In the genomic region with DNA sequence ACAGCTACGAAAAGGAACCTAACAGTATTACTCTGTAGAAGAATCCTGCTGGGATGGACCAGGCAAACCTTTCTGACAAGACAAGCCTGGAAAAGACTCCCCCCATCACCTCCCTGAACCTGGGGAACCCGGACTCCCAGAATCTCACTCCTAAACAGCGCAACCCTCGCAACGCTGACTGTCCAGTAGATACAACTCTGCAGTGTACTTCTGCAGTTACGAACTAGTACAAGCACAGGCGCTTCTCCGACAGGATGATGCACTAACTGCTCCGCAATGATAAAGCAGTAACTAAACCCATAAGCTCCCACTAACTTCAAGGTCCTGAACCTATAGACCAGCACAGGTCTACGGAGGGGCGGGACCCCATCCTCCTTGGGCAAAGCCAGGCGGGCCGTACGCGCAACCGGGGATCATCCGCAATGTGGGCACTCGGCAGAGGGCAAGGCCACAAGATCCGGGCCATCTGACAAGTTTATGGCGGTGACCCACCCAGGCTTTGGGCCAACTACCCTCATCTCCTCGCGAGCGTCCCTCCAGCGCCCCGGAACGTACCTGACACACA, we compare ENCODE assay signal across 8 mouse cellular contexts.
A peak's percentile ranks its signal among the peaks of the same experiment; 100 is the strongest.
DNase-seq lines count a peak whose midpoint lies in the region; ATAC-seq and TF ChIP-seq lines count a peak whose summit lies in the region.

No protein-coding gene starts in this region.

- H3K9ac ChIP-seq in heart, embryonic 12.5 days: peak overlapping the region; percentile 49
- H3K9ac ChIP-seq in forebrain, embryonic 16.5 days (replicated peaks; ENCODE audit: low read depth, low read length): peak overlapping the region; percentile 88
- no peak overlapping the region for H3K9ac ChIP-seq in liver, postnatal 0 days (replicated peaks)

- WGBS in heart, embryonic 12.5 days: under 1% methylated on average over 26 of the region's 26 CpGs
- under 1% methylated on average over 26 of the region's 26 CpGs for WGBS in forebrain, embryonic 16.5 days
- 3% methylated on average over 26 of the region's 26 CpGs for WGBS in liver, postnatal 0 days (ENCODE audit: insufficient replicate concordance)

- no peaks in the 10 kb centered on the region for H3K36me3 ChIP-seq in heart, embryonic 12.5 days
- no peaks in the 10 kb centered on the region for H3K36me3 ChIP-seq in forebrain, embryonic 16.5 days (ENCODE audit: control insufficient read depth, insufficient read depth)
- H3K36me3 ChIP-seq in liver, postnatal 0 days (replicated peaks; ENCODE audit: insufficient read depth, low read length): no peaks in the 10 kb centered on the region

- intact Hi-C loops in heart, postnatal 25 days (cut with DNase I): no loop called here

- peaks cover 11% of the 10 kb centered on the region; the same call in 1 of the 2 replicates for H3K4me1 ChIP-seq in heart, embryonic 12.5 days (replicated peaks)
- H3K4me1 ChIP-seq in forebrain, embryonic 16.5 days (replicated peaks; ENCODE audit: control insufficient read depth, insufficient read depth, low read length): peaks cover 12% of the 10 kb centered on the region
- no peaks in the 10 kb centered on the region for H3K4me1 ChIP-seq in liver, postnatal 0 days (ENCODE audit: insufficient read depth)

- peak overlapping the region; percentile 98 for H3K4me2 ChIP-seq in heart, embryonic 12.5 days
- H3K4me2 ChIP-seq in forebrain, embryonic 16.5 days (ENCODE audit: low read length): peak overlapping the region; percentile 95
- peak overlapping the region; percentile 42; the same call in 1 of the 2 replicates for H3K4me2 ChIP-seq in liver, postnatal 0 days (ENCODE audit: low read depth, low read length)

- ATAC-seq in heart, embryonic 12.5 days (ENCODE audit: insufficient number of reproducible peaks, low FRiP score): 0 out of 2 replicates have a peak, but pooled peaks have one; percentile 11
- peak; percentile 47 for ATAC-seq in forebrain, embryonic 16.5 days
- no peak for ATAC-seq in liver, postnatal 0 days

- TF ChIP-seq CTCF in liver, postnatal 0 days (IDR thresholded peaks at IDR 0.05; ENCODE audit: low read depth): no peak

- no peaks in the 10 kb centered on the region for H3K9me3 ChIP-seq in heart, embryonic 12.5 days (replicated peaks)
- no peaks in the 10 kb centered on the region for H3K9me3 ChIP-seq in forebrain, embryonic 16.5 days (ENCODE audit: control insufficient read depth, low read length)
- H3K9me3 ChIP-seq in liver, postnatal 0 days (ENCODE audit: low read length): no peaks in the 10 kb centered on the region

- DNase-seq in heart, postnatal 25 days (ENCODE audit: low spot score): no peak
- peak; percentile 52 for DNase-seq in R1 (ENCODE audit: low read depth, low spot score)
- no peak for DNase-seq in liver, postnatal 0 days
- no peak for DNase-seq in gastrocnemius, postnatal 25 days
- no peak for DNase-seq in thymus, postnatal 0 days (ENCODE audit: low spot score)
- no peak for DNase-seq in lung, postnatal 25 days (ENCODE audit: low spot score)

- H3K27ac ChIP-seq in heart, embryonic 12.5 days (ENCODE audit: poor library complexity, severe bottlenecking): no peak overlapping the region
- H3K27ac ChIP-seq in forebrain, embryonic 16.5 days (ENCODE audit: low read length): peak overlapping the region; percentile 33; the same call in 1 of the 2 replicates
- H3K27ac ChIP-seq in liver, postnatal 0 days (ENCODE audit: low read depth): no peak overlapping the region

- H3K27me3 ChIP-seq in heart, embryonic 12.5 days (replicated peaks): peaks cover 46% of the 10 kb centered on the region
- H3K27me3 ChIP-seq in forebrain, embryonic 16.5 days (replicated peaks; ENCODE audit: control insufficient read depth, insufficient read depth, low read length): peaks cover 20% of the 10 kb centered on the region; the same call in 1 of the 2 replicates
- H3K27me3 ChIP-seq in liver, postnatal 0 days (ENCODE audit: insufficient read depth, low read length): peaks cover 22% of the 10 kb centered on the region

- peak overlapping the region; percentile 60 for H3K4me3 ChIP-seq in heart, embryonic 12.5 days
- H3K4me3 ChIP-seq in forebrain, embryonic 16.5 days (replicated peaks; ENCODE audit: low read length): peak overlapping the region; percentile 79
- H3K4me3 ChIP-seq in liver, postnatal 0 days (ENCODE audit: low read depth, low read length): no peak overlapping the region

- TF ChIP-seq EP300 in liver, postnatal 0 days (IDR thresholded peaks at IDR 0.05; ENCODE audit: low read depth): no peak

Comparison
In these comparisons a context has a peak if more than half of its experiments do, and no peak if none do; other contexts are left out.
1. H3K4me2 ChIP-seq: peak in every context shown above with its lines; median percentile 98 in heart, embryonic 12.5 days; 95 in forebrain, embryonic 16.5 days; 42 in liver, postnatal 0 days.